Mouse (Mus musculus) myocyte (in vitro differentiated cells): ENCODE data around the gene Nr1h2.

ENCODE experiments used
- E2F4 ChIP-seq: IDR thresholded peaks from one replicate; pipeline ENCODE4 v1.6.1; 2011; ENCODE audit warnings: mild to moderate bottlenecking, control low read depth, moderate library complexity; ENCODE audit not compliant: insufficient read depth
- MAX ChIP-seq: IDR thresholded peaks from one replicate; pipeline ENCODE4 v1.6.1; 2011; ENCODE audit warnings: low read depth, mild to moderate bottlenecking, control low read depth
- MYOD1 ChIP-seq, 3 experiments: IDR thresholded peaks; one replicate each; pipeline ENCODE4 v1.6.1; 2011; ENCODE audit warnings: control low read depth in 2 of 3, low read depth in 2 of 3, mild to moderate bottlenecking in 2 of 3, moderate library complexity in 1 of 3; ENCODE audit not compliant: insufficient read length in 2 of 3, control insufficient read depth in 1 of 3
- MYOG ChIP-seq, 3 experiments: IDR thresholded peaks; one replicate each; pipeline ENCODE4 v1.6.1; 2011; ENCODE audit warnings: control low read depth in 2 of 3, low read depth in 2 of 3, mild to moderate bottlenecking in 2 of 3; ENCODE audit not compliant: insufficient read length in 2 of 3, control insufficient read depth in 1 of 3, insufficient read depth in 1 of 3
- POLR2A ChIP-seq: IDR thresholded peaks from one replicate; pipeline ENCODE4 v1.6.1; 2011; ENCODE audit warnings: low read depth, mild to moderate bottlenecking, control low read depth, moderate library complexity; ENCODE audit not compliant: insufficient read length
- POLR2AphosphoS2 ChIP-seq: IDR thresholded peaks from one replicate; pipeline ENCODE4 v1.6.1; 2011; ENCODE audit warnings: low read depth, control low read depth; ENCODE audit not compliant: insufficient read length
- REST ChIP-seq: IDR thresholded peaks from one replicate; pipeline ENCODE4 v1.6.1; 2011; ENCODE audit warnings: mild to moderate bottlenecking, control low read depth, moderate library complexity; ENCODE audit not compliant: insufficient read depth, insufficient read length
- SRF ChIP-seq: IDR thresholded peaks from one replicate; pipeline ENCODE4 v1.6.1; 2011; ENCODE audit warnings: low read depth; ENCODE audit not compliant: control insufficient read depth, insufficient read length
- TCF12 ChIP-seq: IDR thresholded peaks from one replicate; pipeline ENCODE4 v1.6.1; 2011; ENCODE audit warnings: mild to moderate bottlenecking, control low read depth; ENCODE audit not compliant: poor library complexity, insufficient read depth, severe bottlenecking
- TCF3 ChIP-seq: IDR thresholded peaks from one replicate; pipeline ENCODE4 v1.6.1; 2011; ENCODE audit warnings: low read depth, control low read depth; ENCODE audit not compliant: insufficient read length
- USF1 ChIP-seq: IDR thresholded peaks from one replicate; pipeline ENCODE4 v1.6.1; 2011; ENCODE audit warnings: low read depth, mild to moderate bottlenecking, control low read depth, moderate library complexity

DNA sequence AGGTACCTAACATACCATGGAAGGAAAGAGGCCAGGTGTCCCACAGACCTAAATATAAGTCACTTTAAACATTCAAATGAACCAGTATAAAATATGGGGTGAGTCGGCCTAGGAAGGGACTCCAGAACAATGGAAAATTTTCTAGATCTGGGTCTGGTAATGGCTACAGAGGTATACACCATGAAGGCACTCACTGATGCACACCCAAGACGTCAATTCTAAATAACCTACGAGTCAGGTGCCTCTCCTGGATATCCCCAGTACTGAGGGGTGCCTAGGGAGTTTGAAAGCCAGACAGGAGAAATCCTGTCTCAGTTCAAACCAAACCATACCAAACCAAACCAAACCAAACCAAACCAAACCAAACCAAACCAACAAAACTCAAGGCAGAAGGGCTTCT is 23.2 kb downstream of the Nr1h2 start:
- TF ChIP-seq TCF12 (no peak), POLR2A (no peak), USF1 (no peak), MAX (no peak), POLR2AphosphoS2 (no peak), MYOG (IDR thresholded peaks at IDR 0.05; ENCODE audit: control insufficient read depth in 1 of 3, insufficient read depth in 1 of 3, insufficient read length in 2 of 3, low read depth in 2 of 3) (no peak), E2F4 (no peak), REST (no peak), SRF (no peak), TCF3 (no peak), MYOD1 (IDR thresholded peaks at IDR 0.05; ENCODE audit: control insufficient read depth in 1 of 3, insufficient read length in 2 of 3, low read depth in 2 of 3) (no peak)
